Mouse (Mus musculus): ENCODE results near the gene Phactr3. TPM values are rescaled to one million over a fixed set of nuclear protein-coding genes. Genes with fewer than 3 reads are reported as not detected.

The Phactr3 gene
- total RNA-seq, 2 experiments from 2014 or later = 139 to 141 TPM

DNA sequence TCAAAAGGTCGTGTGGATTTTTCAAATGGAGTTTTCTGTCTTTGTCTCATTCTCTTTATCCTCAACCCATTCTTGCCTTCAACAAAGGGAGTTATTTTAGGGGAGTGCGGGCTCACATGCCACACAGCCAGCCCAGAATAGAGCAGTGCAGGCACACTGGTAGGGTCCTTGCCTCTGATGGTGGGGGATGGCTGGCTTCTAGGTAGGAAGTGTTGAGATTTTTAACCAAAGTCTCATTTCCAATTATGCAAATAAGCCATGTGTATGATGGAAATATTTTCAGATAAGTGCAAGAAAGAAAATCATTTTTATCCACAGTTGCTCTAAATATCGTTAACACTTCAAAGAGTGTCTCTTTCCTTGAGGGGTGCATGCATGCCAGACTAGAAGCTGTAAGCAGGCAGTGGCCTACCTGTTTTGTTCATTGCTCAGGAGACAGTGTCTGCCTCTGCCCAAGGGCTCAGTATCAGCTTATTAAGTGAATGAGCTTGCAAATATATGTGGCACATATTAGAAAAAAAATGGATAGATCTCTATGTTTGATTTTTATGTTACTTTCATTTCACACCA, 101.5 kb downstream of the Phactr3 start:
- TF ChIP-seq CTCF (conservative IDR thresholded peaks at IDR 0.05) = no peak
- no peak for DNase-seq (ENCODE audit: low spot score in 2 of 2)
- Histone ChIP-seq H3K27ac (peak overlapping the region; percentile 71), H3K4me3 (no peak overlapping the region)

DNA sequence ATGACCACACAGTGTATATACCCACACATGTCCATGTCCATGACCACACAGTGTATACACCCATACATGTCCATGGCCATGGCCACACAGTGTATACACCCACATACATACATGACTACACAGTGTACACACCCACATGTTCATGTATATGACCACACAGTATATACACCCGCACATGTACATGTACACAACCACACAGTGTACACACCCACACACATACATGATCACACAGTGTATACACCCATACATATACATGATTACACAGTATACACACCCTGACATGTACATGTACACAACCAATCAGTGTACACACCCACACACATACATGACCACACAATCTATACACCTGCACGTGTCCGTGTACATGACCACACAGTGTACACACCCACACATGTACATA, 102.2 kb downstream of the Phactr3 start:
- no peak overlapping the region for H3K4me3 ChIP-seq
- H3K27ac ChIP-seq = 0 out of 2 replicates have a peak overlapping the region, but pooled peaks have one; percentile 71
- TF ChIP-seq CTCF (conservative IDR thresholded peaks at IDR 0.05) = no peak
- no peak for DNase-seq (ENCODE audit: low spot score in 2 of 2)

DNA sequence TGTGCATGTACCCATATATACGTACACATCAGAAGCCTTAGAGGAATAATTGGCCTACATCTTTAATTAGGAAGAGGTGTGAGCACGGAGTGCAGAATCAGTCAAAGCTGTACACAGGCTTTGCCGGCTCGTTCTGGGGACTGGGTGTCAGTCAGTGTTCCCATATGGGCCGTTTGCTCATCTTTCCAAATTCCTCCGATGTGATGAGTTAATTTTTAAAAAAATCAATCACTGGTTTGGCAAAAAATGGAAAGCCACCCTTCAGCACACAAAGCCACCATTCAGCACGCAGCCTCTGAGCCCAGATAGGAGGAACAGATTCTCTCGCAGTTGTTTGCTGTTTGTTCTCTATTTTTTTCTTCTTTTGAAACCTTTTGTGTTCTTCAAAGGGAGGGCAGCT, 110.5 kb downstream of the Phactr3 start:
- TF ChIP-seq CTCF (conservative IDR thresholded peaks at IDR 0.05) = no peak
- Histone ChIP-seq H3K4me3 (no peak overlapping the region), H3K27ac (peak overlapping the region; percentile 88)
- peak; percentile 31 to 55 for DNase-seq (ENCODE audit: low spot score in 2 of 2)

DNA sequence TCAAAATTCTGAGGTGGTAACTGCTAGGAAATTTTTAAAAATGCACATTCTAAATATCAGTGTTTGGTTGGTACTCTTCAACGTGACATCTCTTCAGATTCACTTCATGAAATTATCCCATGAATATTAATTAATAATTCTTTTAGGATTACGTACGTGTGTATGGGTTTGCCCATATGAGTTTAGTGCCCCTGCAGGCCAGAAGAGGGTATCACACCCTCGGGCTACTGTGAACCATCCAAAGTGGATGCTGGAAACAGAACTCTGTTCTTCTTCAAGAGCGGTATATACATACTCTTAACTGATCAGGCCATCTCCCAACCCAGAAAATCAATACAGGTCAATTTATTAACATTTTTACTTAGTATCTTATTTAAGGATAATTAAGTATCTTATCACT, 114.7 kb downstream of the Phactr3 start:
- no peak for DNase-seq (ENCODE audit: low spot score in 2 of 2)
- no peak overlapping the region for H3K27ac ChIP-seq
- H3K4me3 ChIP-seq = no peak overlapping the region
- peak; percentile 75 for TF ChIP-seq CTCF (conservative IDR thresholded peaks at IDR 0.05)

DNA sequence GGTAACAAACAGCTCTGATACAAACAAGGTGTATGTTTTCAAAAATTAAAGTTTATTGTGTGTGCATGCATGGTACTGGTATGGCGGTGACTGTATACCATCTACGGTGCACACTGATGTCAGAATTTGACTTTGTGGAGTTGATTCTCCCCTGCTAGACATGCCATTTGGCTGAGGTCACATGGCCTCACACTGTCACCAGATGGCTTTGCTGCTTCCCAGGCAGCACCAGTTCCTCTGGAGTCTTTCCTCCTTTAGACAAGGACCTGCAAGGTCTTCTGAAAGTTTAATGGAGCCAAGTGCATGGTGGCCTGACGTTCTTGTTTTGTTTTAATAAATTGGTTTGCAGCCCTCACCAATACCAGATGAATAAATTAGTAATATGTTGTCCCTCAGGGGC, 118.3 kb downstream of the Phactr3 start:
- Histone ChIP-seq H3K4me3 (no peak overlapping the region), H3K27ac (peak overlapping the region; percentile 57)
- no peak for TF ChIP-seq CTCF (conservative IDR thresholded peaks at IDR 0.05)
- DNase-seq (ENCODE audit: low spot score in 2 of 2) = no peak

DNA sequence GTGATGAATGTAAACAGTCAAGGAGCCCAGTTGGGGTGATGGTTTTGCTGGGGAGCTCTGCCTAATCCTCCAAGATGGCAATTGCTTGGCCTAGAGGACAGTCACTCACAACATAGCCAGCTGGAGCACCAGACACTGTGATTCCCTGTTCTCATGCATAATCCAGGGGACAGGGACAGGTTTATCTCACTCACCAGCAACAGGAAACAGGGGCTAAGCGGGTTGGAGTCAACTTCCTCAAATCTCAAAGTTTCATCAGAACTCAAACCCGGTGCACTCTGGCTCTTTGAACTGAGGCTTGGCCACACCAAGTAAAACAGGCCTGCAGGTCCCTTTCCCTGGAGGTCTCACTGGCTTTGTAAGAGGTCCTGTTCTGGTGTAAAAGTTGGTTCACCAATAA, 119.7 kb downstream of the Phactr3 start:
- H3K27ac ChIP-seq = peak overlapping the region; percentile 23; the same call in 1 of the 2 replicates
- no peak overlapping the region for H3K4me3 ChIP-seq
- no peak for DNase-seq (ENCODE audit: low spot score in 2 of 2)
- no peak for TF ChIP-seq CTCF (conservative IDR thresholded peaks at IDR 0.05)

DNA sequence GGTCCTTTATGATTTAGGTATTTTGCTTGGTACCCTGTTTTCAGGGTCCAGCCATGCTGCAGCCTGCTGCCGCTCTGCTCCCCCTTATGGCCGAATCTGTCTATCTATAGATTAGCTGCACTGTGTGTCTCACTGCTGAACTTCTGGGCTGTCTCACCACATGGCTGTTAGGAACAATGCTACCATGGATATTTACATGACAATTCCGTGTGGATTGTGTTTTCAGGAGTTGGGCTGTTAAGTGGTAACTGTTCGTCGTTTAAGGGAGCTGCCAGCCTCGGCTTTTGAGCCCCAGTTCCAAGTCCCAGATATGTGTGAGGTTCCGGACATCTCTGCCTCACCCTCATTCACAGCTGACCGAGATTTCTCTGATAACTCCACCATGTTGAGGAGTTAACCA, 122.1 kb downstream of the Phactr3 start:
- TF ChIP-seq CTCF (conservative IDR thresholded peaks at IDR 0.05) = peak; percentile 20; the same call in 1 of the 2 replicates
- peak overlapping the region; percentile 83 for H3K27ac ChIP-seq
- no peak for DNase-seq (ENCODE audit: low spot score in 2 of 2)
- H3K4me3 ChIP-seq = no peak overlapping the region

DNA sequence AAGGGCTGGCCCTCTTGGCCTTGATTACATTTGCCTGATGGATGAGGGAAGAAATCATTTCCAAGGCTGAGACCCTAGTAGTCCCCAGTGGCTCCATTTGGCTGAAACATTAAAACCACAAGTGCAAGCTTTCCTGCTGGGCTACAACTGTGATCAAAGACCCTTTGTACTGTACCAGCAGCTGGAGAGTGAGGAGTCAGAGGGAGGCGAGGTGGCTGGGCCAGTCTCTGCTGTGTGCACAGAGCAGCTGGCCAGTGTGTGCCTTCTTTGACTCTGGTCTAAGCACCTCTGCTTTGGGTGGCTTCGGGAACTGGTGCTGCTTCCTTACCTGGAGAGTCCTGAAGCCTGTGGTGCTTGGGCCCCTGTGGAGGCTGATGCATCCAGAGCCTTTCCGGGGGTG, 122.6 kb downstream of the Phactr3 start:
- Histone ChIP-seq H3K27ac (peak overlapping the region; percentile 83), H3K4me3 (no peak overlapping the region)
- DNase-seq (ENCODE audit: low spot score in 2 of 2) = no peak
- no peak for TF ChIP-seq CTCF (conservative IDR thresholded peaks at IDR 0.05)

DNA sequence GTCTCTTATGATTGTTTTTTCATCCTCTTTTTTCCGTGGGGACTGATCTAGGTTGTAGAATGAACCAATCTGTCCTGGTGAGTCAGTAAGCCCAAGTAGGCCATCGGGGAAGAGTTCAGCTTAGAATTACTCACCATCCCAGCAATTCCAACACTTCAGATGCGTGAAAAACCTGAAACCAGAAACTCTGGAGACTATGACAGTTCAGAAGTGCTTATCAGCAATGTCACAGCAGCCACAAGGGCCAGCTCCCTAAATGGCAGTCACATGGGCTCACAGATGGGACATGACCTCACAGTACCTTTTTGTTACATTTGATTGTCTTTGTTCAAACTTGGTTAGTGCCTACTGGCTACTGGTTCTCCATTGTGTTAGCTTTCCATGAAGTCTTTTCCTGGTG, 124.2 kb downstream of the Phactr3 start:
- TF ChIP-seq CTCF (conservative IDR thresholded peaks at IDR 0.05) = no peak
- Histone ChIP-seq H3K27ac (peak overlapping the region; percentile 83), H3K4me3 (no peak overlapping the region)
- DNase-seq (ENCODE audit: low spot score in 2 of 2) = no peak

DNA sequence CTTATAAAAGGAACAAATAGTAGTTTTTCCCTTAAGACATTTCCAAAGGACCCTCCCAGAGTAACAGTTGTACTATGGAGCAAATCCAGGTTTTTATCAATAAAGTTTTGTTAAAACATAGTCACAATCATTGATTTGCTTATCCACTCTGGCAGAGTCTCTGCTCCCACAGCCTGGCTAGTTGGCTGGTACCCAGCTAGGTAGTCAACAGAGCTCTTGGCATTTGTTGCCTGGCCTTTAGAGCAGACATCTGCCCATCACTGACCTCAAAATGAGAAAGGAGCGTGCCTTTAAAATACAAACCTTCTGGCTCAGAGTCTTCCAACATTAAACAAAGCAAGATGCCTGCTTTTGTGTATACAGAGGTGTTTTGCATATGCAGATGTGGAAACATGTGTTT, 126.1 kb downstream of the Phactr3 start:
- Histone ChIP-seq H3K27ac (peak overlapping the region; percentile 83), H3K4me3 (no peak overlapping the region)
- no peak for TF ChIP-seq CTCF (conservative IDR thresholded peaks at IDR 0.05)
- no peak for DNase-seq (ENCODE audit: low spot score in 2 of 2)

DNA sequence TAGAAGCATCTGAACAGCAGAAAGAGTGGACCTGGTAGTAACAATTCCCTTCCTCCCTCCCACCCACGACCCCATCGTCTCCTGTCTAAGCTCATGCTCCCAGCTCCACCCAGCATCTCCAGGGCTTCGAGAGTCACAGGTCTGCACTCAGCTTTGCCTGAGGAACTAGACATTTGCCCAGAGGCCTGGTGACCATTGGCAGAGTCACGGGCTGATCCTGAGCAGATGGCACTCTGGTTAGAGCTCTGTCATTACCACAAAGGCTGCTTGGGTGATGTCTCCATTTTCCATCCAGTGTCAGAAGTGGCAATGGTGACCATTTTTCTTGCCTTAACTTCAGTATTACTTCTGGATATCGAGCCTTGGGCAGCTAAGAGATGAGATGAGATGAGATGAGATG, 127.1 kb downstream of the Phactr3 start:
- no peak for TF ChIP-seq CTCF (conservative IDR thresholded peaks at IDR 0.05)
- H3K4me3 ChIP-seq = no peak overlapping the region
- H3K27ac ChIP-seq = peak overlapping the region; percentile 83; the same call in 1 of the 2 replicates
- DNase-seq (ENCODE audit: low spot score in 2 of 2) = no peak

DNA sequence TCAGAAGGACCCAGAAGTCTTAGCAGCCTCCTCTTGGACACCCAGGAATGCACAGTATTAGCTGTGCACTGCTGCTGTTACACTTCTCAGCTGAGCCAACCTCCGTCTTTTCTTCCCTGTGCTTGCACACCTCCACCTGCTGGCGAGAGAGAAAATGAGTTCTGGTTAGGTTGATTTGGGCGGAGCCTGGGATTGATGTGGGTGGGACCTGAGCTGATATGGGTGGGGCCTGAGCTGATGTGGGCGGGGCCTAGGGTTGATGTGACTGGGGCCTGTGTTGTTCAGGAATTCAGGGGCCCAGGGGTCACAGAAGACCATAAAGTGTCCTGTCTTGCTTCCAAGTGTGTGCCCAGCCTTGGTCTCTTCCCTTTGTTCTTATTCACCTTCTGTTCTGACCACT, 128.0 kb downstream of the Phactr3 start:
- Histone ChIP-seq H3K4me3 (no peak overlapping the region), H3K27ac (no peak overlapping the region)
- TF ChIP-seq CTCF (conservative IDR thresholded peaks at IDR 0.05) = peak; percentile 50
- no peak for DNase-seq (ENCODE audit: low spot score in 2 of 2)

DNA sequence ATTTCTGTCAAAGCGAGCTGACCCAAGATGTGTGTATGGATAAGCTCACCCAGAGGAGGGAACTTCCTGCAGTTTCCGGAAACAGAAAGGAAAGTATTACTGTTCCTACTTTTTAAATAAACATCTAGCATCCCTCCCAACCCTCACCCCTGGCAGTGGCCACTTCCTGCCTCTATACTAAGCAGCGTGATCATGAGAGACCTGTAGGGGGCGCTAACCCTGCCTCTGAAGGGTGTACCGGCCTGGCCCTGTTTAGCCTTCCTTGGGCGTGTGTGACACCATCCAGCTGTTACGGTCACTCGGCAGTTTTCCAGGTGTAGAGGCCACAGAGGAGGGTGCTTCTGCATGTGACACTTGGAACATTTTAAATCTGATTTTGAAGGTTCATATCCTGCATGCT, 128.5 kb downstream of the Phactr3 start:
- Histone ChIP-seq H3K27ac (no peak overlapping the region), H3K4me3 (no peak overlapping the region)
- TF ChIP-seq CTCF (conservative IDR thresholded peaks at IDR 0.05) = peak; percentile 63
- no peak for DNase-seq (ENCODE audit: low spot score in 2 of 2)

DNA sequence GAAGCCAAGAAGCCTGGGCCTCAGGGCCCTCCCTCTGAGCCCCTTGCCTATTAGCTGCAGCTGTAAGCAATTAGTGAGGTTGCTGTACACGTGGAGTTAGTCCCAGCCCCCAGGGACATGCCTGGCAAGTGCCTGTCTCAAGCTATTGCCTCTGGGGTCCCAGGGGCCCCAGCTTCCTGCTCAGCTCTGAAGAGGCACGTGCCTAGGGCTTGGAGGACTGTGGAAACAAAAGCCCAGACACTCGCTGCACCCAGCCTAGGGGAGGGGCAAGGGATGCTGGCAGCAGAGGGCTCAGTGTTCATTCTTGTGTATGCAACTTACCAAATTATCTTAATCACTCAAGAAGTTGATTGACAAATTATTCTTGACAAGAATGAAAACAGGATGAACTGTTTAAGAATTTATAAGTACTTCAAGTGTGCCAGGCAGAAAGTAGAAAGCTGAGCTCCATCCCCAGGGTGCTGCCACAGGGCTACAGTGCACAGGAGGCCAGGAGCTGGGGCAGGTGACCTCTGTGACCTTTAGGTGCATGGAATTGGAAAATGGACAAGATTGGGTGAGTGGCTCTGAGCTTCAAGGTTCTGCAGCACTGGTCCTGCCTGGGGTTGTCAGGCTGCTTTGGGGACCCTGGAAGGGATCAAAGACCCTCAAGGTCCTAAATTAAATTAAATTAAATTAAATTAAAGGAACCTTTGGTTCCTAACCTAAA, 138.5 kb downstream of the Phactr3 start:
- H3K27ac ChIP-seq = peak overlapping the region; percentile 28; the same call in 1 of the 2 replicates

More for the DNA sequence above, 138.5 kb downstream of the Phactr3 start:
- no peak for DNase-seq (ENCODE audit: low spot score in 2 of 2)
- H3K4me3 ChIP-seq = no peak overlapping the region
- no peak for TF ChIP-seq CTCF (conservative IDR thresholded peaks at IDR 0.05)

All from layer of hippocampus, adult 2 months (tissue).